15 mouse cellular contexts compared by ENCODE assay signal in genomic region chr5:122927703-122928102, GRCm38 (mm10).
A peak's percentile ranks its signal among the peaks of the same experiment; 100 is the strongest.
DNase-seq lines count a peak whose midpoint lies in the region; ATAC-seq and TF ChIP-seq lines count a peak whose summit lies in the region.
"Had no signal": no experiment of that assay in that cellular context is flagged by ENCODE, and none has a peak within 500 bp of the region (broad histone marks: within the 10 kb centered on the region; RNA-seq: fewer than 3 reads in every experiment).

No protein-coding gene starts in this region.

- ATAC-seq in heart, embryonic 15.5 days (replicated peaks; ENCODE audit: insufficient number of reproducible peaks, insufficient read depth, low FRiP score, low read depth): no peak
- peak; percentile 71 for ATAC-seq in liver, postnatal 0 days
- no peak for ATAC-seq in liver, embryonic 11.5 days (replicated peaks; ENCODE audit: low FRiP score)
- ATAC-seq in stomach, postnatal 0 days (ENCODE audit: low FRiP score, low TSS enrichment): peak; percentile 60; the same call in 1 of the 2 replicates
- ATAC-seq: forebrain, embryonic 16.5 days; inflammation-experienced regulatory T-cells, adult 6 months; midbrain, embryonic 13.5 days had no signal

- H3K27me3 ChIP-seq in heart, embryonic 15.5 days: no peaks in the 10 kb centered on the region
- H3K27me3 ChIP-seq in liver, postnatal 0 days (ENCODE audit: insufficient read depth, low read length): no peaks in the 10 kb centered on the region
- no peaks in the 10 kb centered on the region for H3K27me3 ChIP-seq in liver, embryonic 11.5 days (replicated peaks; ENCODE audit: control insufficient read depth, insufficient read depth, low read length)
- H3K27me3 ChIP-seq in stomach, postnatal 0 days (ENCODE audit: control insufficient read depth, insufficient read depth, low read length): no peaks in the 10 kb centered on the region
- H3K27me3 ChIP-seq: liver, embryonic 15.5 days; midbrain, embryonic 13.5 days had no signal

- H3K27ac ChIP-seq in heart, embryonic 15.5 days: peak overlapping the region; percentile 69
- no peak overlapping the region for H3K27ac ChIP-seq in liver, postnatal 0 days (ENCODE audit: low read depth)
- no peak overlapping the region for H3K27ac ChIP-seq in liver, embryonic 11.5 days (ENCODE audit: low read depth, low read length)
- H3K27ac ChIP-seq in stomach, postnatal 0 days (replicated peaks): no peak overlapping the region
- H3K27ac ChIP-seq: liver, embryonic 15.5 days; midbrain, embryonic 13.5 days had no signal

- H3K4me1 ChIP-seq in heart, embryonic 15.5 days (replicated peaks): peaks cover 42% of the 10 kb centered on the region
- 0 out of 2 replicates have a peak, but pooled peaks cover 5% of the 10 kb centered on the region for H3K4me1 ChIP-seq in liver, postnatal 0 days (ENCODE audit: insufficient read depth)
- H3K4me1 ChIP-seq in liver, embryonic 11.5 days (replicated peaks; ENCODE audit: control insufficient read depth, insufficient read depth, low read length): 0 out of 2 replicates have a peak, but pooled peaks cover 2% of the 10 kb centered on the region
- H3K4me1 ChIP-seq in stomach, postnatal 0 days (replicated peaks; ENCODE audit: control insufficient read depth, insufficient read depth): no peaks in the 10 kb centered on the region

- TF ChIP-seq CTCF in liver, postnatal 0 days (IDR thresholded peaks at IDR 0.05; ENCODE audit: low read depth): no peak
- no peak for TF ChIP-seq CTCF in stomach, postnatal 0 days (IDR thresholded peaks at IDR 0.05; ENCODE audit: low read depth)

- H3K9ac ChIP-seq in heart, embryonic 15.5 days: no peak overlapping the region
- H3K9ac ChIP-seq in liver, postnatal 0 days (replicated peaks): no peak overlapping the region
- no peak overlapping the region for H3K9ac ChIP-seq in liver, embryonic 11.5 days (ENCODE audit: low read depth, low read length)
- H3K9ac ChIP-seq in stomach, postnatal 0 days (ENCODE audit: low read length): no peak overlapping the region
- H3K9ac ChIP-seq: liver, embryonic 15.5 days; midbrain, embryonic 13.5 days had no signal

- no peak for TF ChIP-seq EP300 in liver, postnatal 0 days (IDR thresholded peaks at IDR 0.05; ENCODE audit: low read depth)
- TF ChIP-seq EP300 in stomach, postnatal 0 days (optimal IDR thresholded peaks at IDR 0.05): no peak

- H3K9me3 ChIP-seq in heart, embryonic 15.5 days (replicated peaks): no peaks in the 10 kb centered on the region
- no peaks in the 10 kb centered on the region for H3K9me3 ChIP-seq in liver, postnatal 0 days (ENCODE audit: low read length)
- no peaks in the 10 kb centered on the region for H3K9me3 ChIP-seq in liver, embryonic 11.5 days (ENCODE audit: control insufficient read depth, low read length)
- no peaks in the 10 kb centered on the region for H3K9me3 ChIP-seq in stomach, postnatal 0 days (ENCODE audit: control insufficient read depth, low read length)
- H3K9me3 ChIP-seq: liver, embryonic 15.5 days; midbrain, embryonic 13.5 days had no signal

- DNase-seq in heart, postnatal 10 days: no peak
- peak; percentile 61 for DNase-seq in liver, postnatal 0 days
- DNase-seq in liver, embryonic 11.5 days (ENCODE audit: low spot score): no peak
- peak; percentile 59 for DNase-seq in ZHBTc4 (ENCODE audit: low read depth, low spot score)
- peak; percentile 54 for DNase-seq in stomach, postnatal 0 days (ENCODE audit: low spot score)
- DNase-seq in adrenal gland, postnatal 25 days: no peak
- no peak for DNase-seq in MN1 (ENCODE audit: low spot score)
- DNase-seq: kidney, postnatal 10 days; lung, postnatal 4 days had no signal

- intact Hi-C loops in heart, postnatal 10 days (cut with DNase I): no loop called here

- H3K36me3 ChIP-seq in heart, embryonic 15.5 days: peaks cover 8% of the 10 kb centered on the region; the same call in 1 of the 2 replicates
- no peaks in the 10 kb centered on the region for H3K36me3 ChIP-seq in liver, postnatal 0 days (replicated peaks; ENCODE audit: insufficient read depth, low read length)
- no peaks in the 10 kb centered on the region for H3K36me3 ChIP-seq in liver, embryonic 11.5 days (ENCODE audit: control insufficient read depth, insufficient read depth, low read length)
- no peaks in the 10 kb centered on the region for H3K36me3 ChIP-seq in stomach, postnatal 0 days (ENCODE audit: control insufficient read depth, insufficient read depth, low read length)

- H3K4me3 ChIP-seq in heart, embryonic 15.5 days: no peak overlapping the region
- H3K4me3 ChIP-seq in liver, postnatal 0 days (ENCODE audit: low read depth, low read length): no peak overlapping the region
- H3K4me3 ChIP-seq in liver, embryonic 11.5 days (ENCODE audit: low read depth, low read length): no peak overlapping the region; the same call in 1 of the 2 replicates
- no peak overlapping the region for H3K4me3 ChIP-seq in stomach, postnatal 0 days (ENCODE audit: low read depth, low read length)
- H3K4me3 ChIP-seq: erythroblast, embryonic 14.5 days; liver, embryonic 15.5 days; midbrain, embryonic 13.5 days had no signal

- WGBS in heart, embryonic 15.5 days: 63% methylated on average over 6 of the region's 6 CpGs
- WGBS in liver, postnatal 0 days (ENCODE audit: insufficient replicate concordance): 58% methylated on average over 6 of the region's 6 CpGs
- WGBS in liver, embryonic 11.5 days: 72% methylated on average over 6 of the region's 6 CpGs
- 69% methylated on average over 6 of the region's 6 CpGs for WGBS in stomach, postnatal 0 days

- H3K4me2 ChIP-seq in heart, embryonic 15.5 days: no peak overlapping the region
- H3K4me2 ChIP-seq in liver, postnatal 0 days (ENCODE audit: low read depth, low read length): no peak overlapping the region
- no peak overlapping the region for H3K4me2 ChIP-seq in liver, embryonic 11.5 days
- no peak overlapping the region for H3K4me2 ChIP-seq in stomach, postnatal 0 days (replicated peaks; ENCODE audit: low read depth)
- H3K4me2 ChIP-seq: liver, embryonic 15.5 days; midbrain, embryonic 13.5 days had no signal

Comparison
In these comparisons a context has a peak if more than half of its experiments do, and no peak if none do; other contexts are left out.
1. ATAC-seq: peak in liver, postnatal 0 days (single experiment) and stomach, postnatal 0 days (single experiment); none in heart, embryonic 15.5 days (single experiment) and liver, embryonic 11.5 days (single experiment).
2. DNase-seq: peak in liver, postnatal 0 days (single experiment), ZHBTc4 (single experiment) and stomach, postnatal 0 days (single experiment); none in heart, postnatal 10 days (0 of 2), liver, embryonic 11.5 days (single experiment), adrenal gland, postnatal 25 days (single experiment) and MN1 (single experiment).